Mouse (Mus musculus): ENCODE data around the gene Sox11. TPM values are rescaled to one million over a fixed set of nuclear protein-coding genes. Genes with fewer than 3 reads are reported as not detected.

The Sox11 gene
- polyA plus RNA-seq, 1 experiment from 2014 or later = 35.4 TPM

- no peak for TF ChIP-seq CTCF (IDR thresholded peaks at IDR 0.05; ENCODE audit: low read depth)
- Histone ChIP-seq H3K4me2 (ENCODE audit: low read length) (no peak overlapping the region), H3K4me1 (replicated peaks; ENCODE audit: insufficient read depth, low read length) (no peaks in the 10 kb centered on the region), H3K27me3 (ENCODE audit: insufficient read depth, low read length) (no peaks in the 10 kb centered on the region), H3K9me3 (replicated peaks; ENCODE audit: low read length) (no peaks in the 10 kb centered on the region), H3K36me3 (ENCODE audit: insufficient read depth, low read length) (no peaks in the 10 kb centered on the region), H3K9ac (ENCODE audit: low read depth, low read length) (no peak overlapping the region), H3K27ac (no peak overlapping the region), H3K4me3 (replicated peaks; ENCODE audit: low read depth, low read length) (no peak overlapping the region)
- 79% methylated on average over 2 of the region's 2 CpGs for WGBS
- ATAC-seq (replicated peaks; ENCODE audit: low FRiP score, low read depth) (no peak), DNase-seq (ENCODE audit: low spot score) (no peak)
Observed at GRCm38 (mm10) chr12:27367476-27367875, 25.1 kb upstream of the Sox11 start.

GRCm38 (mm10) chr12:27363840-27364640, 21.7 kb upstream of the Sox11 start:
- DNase-seq (ENCODE audit: low spot score) (no peak), ATAC-seq (replicated peaks; ENCODE audit: low FRiP score, low read depth) (no peak)
- Histone ChIP-seq H3K9ac (ENCODE audit: low read depth, low read length) (no peak overlapping the region), H3K27ac (no peak overlapping the region), H3K9me3 (replicated peaks; ENCODE audit: low read length) (no peaks in the 10 kb centered on the region), H3K4me1 (replicated peaks; ENCODE audit: insufficient read depth, low read length) (no peaks in the 10 kb centered on the region), H3K4me3 (replicated peaks; ENCODE audit: low read depth, low read length) (no peak overlapping the region), H3K4me2 (ENCODE audit: low read length) (no peak overlapping the region), H3K36me3 (ENCODE audit: insufficient read depth, low read length) (no peaks in the 10 kb centered on the region), H3K27me3 (ENCODE audit: insufficient read depth, low read length) (no peaks in the 10 kb centered on the region)
- no peak for TF ChIP-seq CTCF (IDR thresholded peaks at IDR 0.05; ENCODE audit: low read depth)
- WGBS = 71% methylated on average over 16 of the region's 16 CpGs

- Histone ChIP-seq H3K9ac (ENCODE audit: low read depth, low read length) (no peak overlapping the region), H3K36me3 (ENCODE audit: insufficient read depth, low read length) (no peaks in the 10 kb centered on the region), H3K4me3 (replicated peaks; ENCODE audit: low read depth, low read length) (no peak overlapping the region), H3K27ac (0 out of 2 replicates have a peak overlapping the region, but pooled peaks have one; percentile 6), H3K4me1 (replicated peaks; ENCODE audit: insufficient read depth, low read length) (no peaks in the 10 kb centered on the region; the same call in 1 of the 2 replicates), H3K9me3 (replicated peaks; ENCODE audit: low read length) (no peaks in the 10 kb centered on the region), H3K27me3 (ENCODE audit: insufficient read depth, low read length) (no peaks in the 10 kb centered on the region), H3K4me2 (ENCODE audit: low read length) (no peak overlapping the region)
- ATAC-seq (replicated peaks; ENCODE audit: low FRiP score, low read depth) (no peak), DNase-seq (ENCODE audit: low spot score) (peak; percentile 28)
- peak; percentile 20; the same call in 1 of the 2 replicates for TF ChIP-seq CTCF (IDR thresholded peaks at IDR 0.05; ENCODE audit: low read depth)
- 32% methylated on average over 12 of the region's 12 CpGs for WGBS
Observed at GRCm38 (mm10) chr12:27357076-27357637, 14.8 kb upstream of the Sox11 start.

- Histone ChIP-seq H3K36me3 (ENCODE audit: insufficient read depth, low read length) (no peaks in the 10 kb centered on the region), H3K4me2 (ENCODE audit: low read length) (no peak overlapping the region), H3K9ac (ENCODE audit: low read depth, low read length) (no peak overlapping the region), H3K9me3 (replicated peaks; ENCODE audit: low read length) (no peaks in the 10 kb centered on the region), H3K4me1 (replicated peaks; ENCODE audit: insufficient read depth, low read length) (no peaks in the 10 kb centered on the region; the same call in 1 of the 2 replicates), H3K27ac (no peak overlapping the region), H3K4me3 (replicated peaks; ENCODE audit: low read depth, low read length) (no peak overlapping the region), H3K27me3 (ENCODE audit: insufficient read depth, low read length) (no peaks in the 10 kb centered on the region)
- DNase-seq (ENCODE audit: low spot score) = no peak
- 74% methylated on average over 5 of the region's 5 CpGs for WGBS
- ATAC-seq (replicated peaks; ENCODE audit: low FRiP score, low read depth) = no peak
- no peak for TF ChIP-seq CTCF (IDR thresholded peaks at IDR 0.05; ENCODE audit: low read depth)
Observed at GRCm38 (mm10) chr12:27356571-27356970, 14.2 kb upstream of the Sox11 start.

- WGBS = 8% methylated on average over 17 of the region's 17 CpGs
- H3K9me3 ChIP-seq (replicated peaks; ENCODE audit: low read length) = no peaks in the 10 kb centered on the region
- no peaks in the 10 kb centered on the region for H3K36me3 ChIP-seq (ENCODE audit: insufficient read depth, low read length)
- no peak for ATAC-seq (replicated peaks; ENCODE audit: low FRiP score, low read depth)
- H3K4me3 ChIP-seq (replicated peaks; ENCODE audit: low read depth, low read length) = peak overlapping the region; percentile 72
- H3K4me2 ChIP-seq (ENCODE audit: low read length) = peak overlapping the region; percentile 96
- peak overlapping the region; percentile 82 for H3K27ac ChIP-seq
- no peaks in the 10 kb centered on the region for H3K27me3 ChIP-seq (ENCODE audit: insufficient read depth, low read length)
- H3K9ac ChIP-seq (ENCODE audit: low read depth, low read length) = peak overlapping the region; percentile 61
- TF ChIP-seq CTCF (IDR thresholded peaks at IDR 0.05; ENCODE audit: low read depth) = no peak
- no peaks in the 10 kb centered on the region; the same call in 1 of the 2 replicates for H3K4me1 ChIP-seq (replicated peaks; ENCODE audit: insufficient read depth, low read length)
- DNase-seq (ENCODE audit: low spot score) = no peak
Observed at GRCm38 (mm10) chr12:27343606-27344410, 1.4 kb upstream of the Sox11 start.

Data from kidney, postnatal 0 days (tissue).